Mouse (Mus musculus): ENCODE measurements around the gene Ralgapa1.
"Not testable (repeated sequence)": the region's sequence is repeated elsewhere in the genome, so short reads cannot be mapped to it uniquely, and the experiment has no call there.

- TF ChIP-seq MAFK (IDR thresholded peaks at IDR 0.05; ENCODE audit: borderline replicate concordance, low read depth, low read length); MAZ (IDR thresholded peaks at IDR 0.05; ENCODE audit: low read depth, low read length); MYC (IDR thresholded peaks at IDR 0.05; ENCODE audit: low read depth, low read length); SIN3A (IDR thresholded peaks at IDR 0.05; ENCODE audit: low read length); EP300 (IDR thresholded peaks at IDR 0.05; ENCODE audit: low read depth in 1 of 2, low read length in 2 of 2); JUND (IDR thresholded peaks at IDR 0.05; ENCODE audit: low read depth, low read length); ZNF384 (IDR thresholded peaks at IDR 0.05; ENCODE audit: low read depth, low read length); CHD2 (IDR thresholded peaks at IDR 0.05; ENCODE audit: low read length); POLR2A (IDR thresholded peaks at IDR 0.05; ENCODE audit: control insufficient read depth in 1 of 2, insufficient read depth in 1 of 2, low read depth in 1 of 2, low read length in 2 of 2, poor library complexity in 1 of 2); GATA1 (IDR thresholded peaks at IDR 0.05; ENCODE audit: low read depth, low read length); ZC3H11A (IDR thresholded peaks at IDR 0.05; ENCODE audit: low read depth, low read length); MXI1 (IDR thresholded peaks at IDR 0.05; ENCODE audit: low read depth, low read length): not testable (repeated sequence)
- TF ChIP-seq CTCF (IDR thresholded peaks at IDR 0.05 in 2 of 3, conservative IDR thresholded peaks at IDR 0.05 in 1 of 3; ENCODE audit: control insufficient read depth in 1 of 3, insufficient read depth in 1 of 3, low read depth in 2 of 3, low read length in 3 of 3, poor library complexity in 1 of 3, severe bottlenecking in 1 of 3), result peak in 1 of 3 experiments; percentile 11; a peak in 1 of 6 replicates
Observed at GRCm38 (mm10) chr12:55794485-55794884, 26.5 kb downstream of the Ralgapa1 start.
